Mouse (Mus musculus): Measurements from ENCODE around the gene Bace2. TPM values are rescaled to one million over a fixed set of nuclear protein-coding genes. Genes with fewer than 3 reads are reported as not detected.

Gene Bace2
- total RNA-seq (2021) = 10 to 100 TPM; 14.7 to 18.6 TPM

- DNase-seq (ENCODE audit: low spot score) = peak; percentile 75
- intact Hi-C loops (cut with DNase I) = loop anchor here (5.0 kb wide), 1 partner anchor 61 kb away; no protein-coding TSS in a partner anchor
Measured at GRCm38 (mm10) chr16:97356499-97357187, at the start of gene Bace2. Gene Bace2 (plus strand): TSS chr16:97356742.

GRCm38 (mm10) chr16:97307594-97307993 is 48.9 kb upstream of the Bace2 start:
- intact Hi-C loops (cut with DNase I) = no loop called here
- DNase-seq (ENCODE audit: low spot score) = no peak

GRCm38 (mm10) chr16:97309796-97310569 is 46.6 kb upstream of the Bace2 start:
- intact Hi-C loops (cut with DNase I) = loop anchor here (5.0 kb wide), 3 partner anchors 282 to 472 kb away; no protein-coding TSS in a partner anchor
- DNase-seq (ENCODE audit: low spot score) = no peak

GRCm38 (mm10) chr16:97310570-97310846 is 46.0 kb upstream of the Bace2 start:
- intact Hi-C loops (cut with DNase I) = loop anchor here (5.0 kb wide), 3 partner anchors 282 to 472 kb away; no protein-coding TSS in a partner anchor
- no peak for DNase-seq (ENCODE audit: low spot score)

- peak; percentile 9 for DNase-seq (ENCODE audit: low spot score)
- intact Hi-C loops (cut with DNase I) = loop anchor here (2.0 to 5.0 kb wide), 5 partner anchors 106 to 469 kb away; no protein-coding TSS in a partner anchor
Measured at GRCm38 (mm10) chr16:97312960-97313686, 43.4 kb upstream of the Bace2 start.

- intact Hi-C loops (cut with DNase I) = no loop called here
- DNase-seq (ENCODE audit: low spot score) = no peak
Measured at GRCm38 (mm10) chr16:97321576-97321975, 35.0 kb upstream of the Bace2 start.

GRCm38 (mm10) chr16:97322604-97323003 is 33.9 kb upstream of the Bace2 start:
- no peak for DNase-seq (ENCODE audit: low spot score)
- intact Hi-C loops (cut with DNase I) = no loop called here

- intact Hi-C loops (cut with DNase I) = no loop called here
- DNase-seq (ENCODE audit: low spot score) = no peak
Measured at GRCm38 (mm10) chr16:97325975-97326374, 30.6 kb upstream of the Bace2 start.

- intact Hi-C loops (cut with DNase I) = no loop called here
- DNase-seq (ENCODE audit: low spot score) = no peak
Measured at GRCm38 (mm10) chr16:97328602-97329001, 27.9 kb upstream of the Bace2 start.

GRCm38 (mm10) chr16:97353013-97353412 is 3.5 kb upstream of the Bace2 start:
- intact Hi-C loops (cut with DNase I) = no loop called here
- no peak for DNase-seq (ENCODE audit: low spot score)

- no peak for DNase-seq (ENCODE audit: low spot score)
- intact Hi-C loops (cut with DNase I) = loop anchor here (5.0 kb wide), 1 partner anchor 63 kb away; no protein-coding TSS in a partner anchor
Measured at GRCm38 (mm10) chr16:97354632-97355031, 1.9 kb upstream of the Bace2 start.

GRCm38 (mm10) chr16:97357188-97357821 is 763 bp downstream of the Bace2 start:
- DNase-seq (ENCODE audit: low spot score) = peak; percentile 58
- intact Hi-C loops (cut with DNase I) = loop anchor here (5.0 kb wide), 1 partner anchor 60 kb away; no protein-coding TSS in a partner anchor

GRCm38 (mm10) chr16:97362231-97362888 is 5.8 kb downstream of the Bace2 start:
- intact Hi-C loops (cut with DNase I) = no loop called here
- no peak for DNase-seq (ENCODE audit: low spot score)

GRCm38 (mm10) chr16:97366141-97366540 is 9.6 kb downstream of the Bace2 start:
- intact Hi-C loops (cut with DNase I) = no loop called here
- DNase-seq (ENCODE audit: low spot score) = no peak

GRCm38 (mm10) chr16:97370258-97370657 is 13.7 kb downstream of the Bace2 start:
- intact Hi-C loops (cut with DNase I) = no loop called here
- DNase-seq (ENCODE audit: low spot score) = no peak

- DNase-seq (ENCODE audit: low spot score) = no peak
- intact Hi-C loops (cut with DNase I) = no loop called here
Measured at GRCm38 (mm10) chr16:97387955-97388354, 31.4 kb downstream of the Bace2 start.

- DNase-seq (ENCODE audit: low spot score) = peak; percentile 18
- intact Hi-C loops (cut with DNase I) = no loop called here
Measured at GRCm38 (mm10) chr16:97391289-97391688, 34.7 kb downstream of the Bace2 start.

- intact Hi-C loops (cut with DNase I) = no loop called here
- DNase-seq (ENCODE audit: low spot score) = no peak
Measured at GRCm38 (mm10) chr16:97391701-97392384, 35.3 kb downstream of the Bace2 start.

GRCm38 (mm10) chr16:97396436-97396835 is 39.9 kb downstream of the Bace2 start:
- no peak for DNase-seq (ENCODE audit: low spot score)
- intact Hi-C loops (cut with DNase I) = no loop called here
